Mouse (Mus musculus) spleen, adult 2 months (tissue): ENCODE measurements at regions not wholly inside any gene's neighbourhood (a gene's known extent, or its start where the extent isn't known, plus 50 kb on each side); places are given as distances from the start of the nearest gene placed in this dataset.

Source experiments
- CTCF ChIP-seq: fragments of 200-500 bp; IDR thresholded peaks from 2 replicates; pipeline ENCODE4 v1.5.1; 2011; ENCODE audit warnings: mild to moderate bottlenecking, inconsistent platforms; ENCODE audit not compliant: insufficient read depth, insufficient read length, insufficient replicate concordance; ENCODE audit errors: extremely low read depth
- POLR2A ChIP-seq: fragments of 200-500 bp; IDR thresholded peaks from 2 replicates; pipeline ENCODE4 v1.6.1; 2011; ENCODE audit warnings: low read depth, low read length, inconsistent platforms

DNA sequence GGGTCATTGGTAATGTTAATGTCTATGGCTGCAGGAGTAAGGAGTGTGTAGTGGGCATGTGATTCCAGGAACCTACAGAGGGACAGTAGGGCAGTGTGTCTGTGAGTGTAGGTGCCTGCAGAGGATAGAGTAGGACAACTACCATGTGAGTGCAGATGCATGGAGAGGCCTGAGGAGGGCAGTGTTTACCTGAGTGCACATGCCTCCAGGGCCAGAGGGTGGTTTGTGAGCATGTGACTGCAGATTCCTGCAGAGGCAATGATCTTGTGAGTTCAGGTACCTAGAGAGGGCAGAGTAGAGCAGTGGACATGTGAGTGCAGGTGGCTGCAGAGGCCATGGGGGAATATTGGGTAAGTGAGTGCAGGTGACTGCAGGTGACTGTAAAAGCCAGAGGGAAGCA is 75.1 kb downstream of the Samt1 start:
- no peak for TF ChIP-seq CTCF
- no peak for TF ChIP-seq POLR2A
